Mouse (Mus musculus) left cerebral cortex, postnatal 25 days (tissue): ENCODE results near the gene Aifm1. TPM values are rescaled to one million over a fixed set of nuclear protein-coding genes. Genes with fewer than 3 reads are reported as not detected.

Source experiments
- DNase-seq, 2 experiments: peaks; one replicate each; pipeline ENCODE4 v3.0.0; 2022; ENCODE audit warnings: low spot score in 2 of 2, mixed read lengths in 1 of 2
- intact Hi-C: fragments of 180-260 bp; cut with DNase I; formaldehyde crosslinking; loops from one replicate; pipeline ENCODE4 v1.15.1; 2025
- total RNA-seq, 2 experiments: library from RNA; stranded (reverse); gene quantifications; 2 replicates each; pipeline ENCODE4 v1.2.3; 2021

The Aifm1 gene
- total RNA-seq: 10 to 100 TPM; 26.1 to 27.2 TPM

- intact Hi-C loops: no loop called here
- DNase-seq: peak; percentile 83 to 95
Measured at GRCm38 (mm10) chrX:48513166-48513807, at the start of gene Aifm1. TSS of gene Aifm1 (minus strand) at chrX:48513563.

DNA sequence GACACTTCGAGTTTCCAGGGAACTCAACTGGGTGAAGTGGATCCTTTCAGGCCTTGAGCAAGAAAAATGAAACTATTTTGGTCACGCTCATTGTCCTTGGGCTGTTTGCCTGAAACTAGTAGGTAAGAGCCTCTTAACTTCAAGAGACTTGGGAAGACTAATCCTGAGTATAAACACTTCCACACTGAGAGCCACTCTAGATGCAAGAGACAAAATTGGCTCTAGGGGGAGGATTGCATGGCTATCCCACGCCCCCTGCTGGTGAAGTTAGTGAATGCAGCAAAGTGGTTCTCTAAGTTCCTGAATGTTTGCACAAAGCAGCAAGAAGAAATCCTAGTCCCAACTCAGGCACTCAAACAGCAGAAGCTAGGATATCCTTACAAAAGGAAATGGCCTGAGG is 18.8 kb upstream of the Aifm1 start:
- intact Hi-C loops: loop anchor here (5.0 kb wide), 1 partner anchor 110 kb away; no protein-coding TSS in a partner anchor

DNA sequence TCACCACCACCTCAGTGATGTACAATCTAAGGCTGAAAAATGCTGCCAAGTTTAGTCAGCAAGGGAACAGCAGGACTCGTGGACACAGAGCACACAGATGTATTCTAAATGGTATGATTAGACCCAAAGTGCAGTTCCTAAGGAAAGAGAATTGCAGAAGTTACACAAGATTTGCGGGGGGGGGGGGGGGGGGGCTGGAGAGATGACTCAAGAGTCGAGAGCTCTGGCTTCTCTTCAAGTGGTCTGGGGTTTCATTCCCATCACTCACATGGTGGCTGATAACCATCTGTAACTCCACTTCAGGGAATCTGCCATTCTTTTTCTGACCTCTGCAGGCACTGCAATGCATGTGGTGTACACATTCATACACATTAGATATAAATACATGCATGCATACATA is 13.1 kb upstream of the Aifm1 start:
- DNase-seq: no peak
- intact Hi-C loops: no loop called here

More for the DNA sequence above, 18.8 kb upstream of the Aifm1 start:
- DNase-seq: peak; percentile 74 to 89

DNA sequence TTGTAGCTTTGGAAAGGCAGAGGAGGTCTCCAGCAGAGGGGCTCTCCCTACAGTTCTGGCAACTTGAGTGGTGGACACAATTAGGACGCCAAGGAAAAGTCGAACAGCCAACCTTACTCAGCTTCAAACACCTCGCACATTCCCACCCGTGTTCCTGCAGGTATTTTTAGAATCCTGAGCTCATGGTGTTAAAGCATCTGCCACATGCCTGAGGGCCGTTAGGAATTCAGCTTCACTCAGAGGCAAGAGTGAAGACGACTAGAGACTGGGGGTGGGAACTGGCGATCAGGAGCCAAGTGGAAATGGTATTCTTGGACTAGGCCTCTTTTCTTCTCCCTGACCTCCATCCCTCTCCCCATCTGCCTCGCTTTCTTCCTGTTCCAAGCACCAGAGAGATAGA is 12.5 kb upstream of the Aifm1 start:
- DNase-seq: peak; percentile 45 to 87
- intact Hi-C loops: no loop called here

DNA sequence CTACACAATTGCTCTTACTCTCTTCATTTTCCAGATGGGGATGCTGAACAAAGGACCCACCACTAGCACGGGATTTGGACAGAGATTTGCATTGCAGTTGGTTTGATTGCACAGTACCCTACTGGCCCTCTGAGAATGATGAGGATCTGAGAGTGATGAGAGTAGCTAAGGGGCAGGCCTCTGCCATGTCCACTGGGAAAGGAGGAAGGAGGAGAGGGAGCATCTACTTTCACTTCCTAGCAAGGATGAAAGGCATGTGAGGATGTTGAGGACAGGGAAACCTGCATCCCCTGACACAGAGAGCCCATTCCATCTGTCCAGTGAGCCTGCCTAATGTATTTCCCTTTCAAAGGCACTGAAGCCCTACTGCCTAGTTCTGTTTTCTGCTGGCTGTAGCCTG is 12.0 kb upstream of the Aifm1 start:
- DNase-seq: no peak
- intact Hi-C loops: no loop called here

DNA sequence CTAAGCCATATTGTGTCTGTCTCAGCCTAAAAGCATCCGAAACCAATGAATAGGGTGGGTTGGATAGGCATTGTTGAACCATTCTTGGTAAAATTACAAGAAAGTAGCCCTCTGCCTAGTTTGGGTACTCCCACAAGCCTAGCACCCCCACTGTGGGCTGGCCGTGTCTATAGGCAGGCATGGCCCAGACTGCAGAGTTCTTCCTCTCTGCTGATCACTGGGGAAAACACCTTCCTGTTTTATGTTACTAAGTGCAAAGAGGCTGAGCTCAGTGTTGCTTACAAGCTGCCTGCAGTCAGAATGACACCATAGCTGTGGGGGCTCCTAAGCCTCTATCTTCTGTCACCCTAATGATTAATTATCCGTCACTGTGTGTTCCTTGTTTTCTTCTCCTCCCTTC is 10.1 kb upstream of the Aifm1 start:
- intact Hi-C loops: no loop called here
- no peak for DNase-seq

DNA sequence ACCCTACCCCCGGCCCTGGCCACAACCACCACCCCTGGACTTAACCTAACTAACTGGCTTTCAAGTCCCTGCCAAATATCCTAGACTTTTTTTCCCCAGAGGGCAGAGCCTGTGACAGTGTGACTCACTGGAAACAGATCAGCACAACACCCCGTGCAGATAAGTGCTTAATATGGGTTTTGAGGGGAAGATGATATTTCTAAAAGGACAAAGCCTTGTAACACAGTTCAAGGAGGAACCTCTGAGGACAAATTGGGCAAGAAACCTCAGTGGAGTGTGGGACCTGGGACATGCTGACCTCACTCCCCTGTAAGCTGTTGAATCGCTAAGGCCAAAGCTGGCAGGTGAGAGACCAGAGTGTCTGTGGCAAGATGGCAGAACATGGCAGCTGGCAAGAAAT is 8.3 kb upstream of the Aifm1 start:
- intact Hi-C loops: no loop called here
- no peak for DNase-seq

DNA sequence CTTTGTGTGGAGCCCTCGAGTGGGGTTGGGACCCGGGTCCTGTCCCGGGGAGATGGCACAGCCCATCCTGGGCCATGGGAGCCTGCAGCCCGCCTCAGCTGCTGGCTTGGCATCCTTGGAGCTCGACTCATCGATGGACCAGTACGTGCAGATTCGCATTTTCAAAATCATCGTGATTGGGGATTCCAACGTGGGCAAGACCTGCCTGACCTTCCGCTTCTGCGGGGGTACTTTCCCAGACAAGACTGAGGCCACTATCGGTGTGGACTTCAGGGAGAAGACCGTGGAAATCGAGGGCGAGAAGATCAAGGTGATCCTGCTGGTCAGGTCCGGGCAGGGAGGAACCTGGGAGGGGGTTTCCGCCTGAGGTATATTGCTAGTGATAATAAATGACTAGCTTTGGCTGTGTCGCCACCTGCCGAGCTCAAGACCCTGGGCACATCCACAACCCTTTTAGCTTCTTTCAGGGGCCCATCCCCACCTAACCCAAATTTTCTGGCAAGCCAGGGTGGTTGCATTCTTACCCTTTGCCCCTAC is 6.3 kb upstream of the Aifm1 start:
- DNase-seq: peak in 1 of 2 experiments; percentile 16
- intact Hi-C loops: no loop called here

DNA sequence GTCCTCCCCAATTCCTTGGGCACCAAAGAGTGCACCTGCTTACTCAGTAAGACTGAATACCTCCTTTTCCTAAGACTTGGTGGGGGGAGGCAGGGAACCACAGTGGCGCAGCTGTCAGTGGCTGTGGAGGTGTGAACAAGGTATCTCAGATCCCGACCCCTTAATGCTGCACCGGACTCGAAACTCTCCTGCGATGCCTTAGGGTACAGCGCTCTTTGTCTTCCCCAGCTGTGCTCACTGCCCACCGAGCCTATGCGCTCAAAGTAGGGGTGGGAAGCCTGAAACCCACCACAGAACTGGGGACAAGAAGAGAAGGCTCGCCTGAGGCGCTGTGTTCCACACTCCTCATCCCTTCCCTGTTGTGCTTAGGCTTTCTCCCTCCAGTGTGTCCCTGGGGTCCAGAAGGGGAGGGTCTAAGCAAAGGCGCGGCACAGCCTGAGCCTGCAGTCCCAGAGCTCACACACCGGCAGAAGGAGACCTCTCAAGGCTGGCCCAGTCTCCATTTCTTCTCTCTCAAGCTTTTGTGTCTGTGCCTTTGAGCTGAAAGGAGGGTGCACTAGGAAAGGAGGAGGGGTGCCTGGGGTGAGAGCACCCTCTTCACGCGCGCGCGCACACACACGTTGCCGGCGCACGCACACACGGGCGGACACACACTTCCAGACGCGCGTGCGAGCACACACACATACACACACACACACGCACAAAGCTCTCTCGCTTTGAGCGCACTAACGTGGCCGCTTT is 5.6 kb upstream of the Aifm1 start, which contains the start of gene Rab33a:
Rab33a (plus strand) TSS at position 478 of the 741 bp plus-strand sequence.
- intact Hi-C loops: no loop called here
- peak; percentile 38 to 54 for DNase-seq

DNA sequence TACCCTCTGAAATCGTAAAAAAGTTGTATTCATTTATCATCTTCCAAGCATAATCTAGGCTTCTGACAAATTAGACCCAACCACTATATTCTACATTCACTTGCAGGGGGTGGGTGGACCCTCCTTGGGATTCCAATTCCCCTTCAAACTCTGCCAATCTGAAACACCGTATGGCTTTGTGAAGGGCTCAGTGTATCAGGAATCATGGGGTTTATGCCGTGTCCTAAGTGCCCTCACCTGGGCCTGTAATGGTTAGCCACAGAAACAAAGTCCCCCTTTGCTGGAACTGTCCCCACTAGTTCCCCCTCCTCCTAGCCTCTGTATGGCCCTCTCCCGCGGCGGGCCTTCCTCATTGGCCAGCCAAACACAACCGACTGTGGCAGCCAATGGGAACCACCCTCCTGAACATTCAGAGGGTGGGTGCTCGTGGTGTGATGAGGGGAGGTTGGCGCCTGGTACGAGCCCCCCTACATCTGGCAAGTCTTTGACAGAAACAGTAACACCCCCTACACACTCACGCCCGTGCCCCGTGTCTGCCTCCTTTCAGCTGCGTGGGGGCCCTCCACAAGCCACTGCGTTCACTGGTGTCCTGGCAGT is 4.9 kb upstream of the Aifm1 start:
- intact Hi-C loops: no loop called here
- peak; percentile 28 to 61 for DNase-seq

GRCm38 (mm10) chrX:48513824-48514223 is 461 bp upstream of the Aifm1 start:
- intact Hi-C loops: no loop called here
- no peak for DNase-seq

- DNase-seq: no peak
- intact Hi-C loops: no loop called here
Measured at GRCm38 (mm10) chrX:48493763-48494162, 19.6 kb downstream of the Aifm1 start.

DNA sequence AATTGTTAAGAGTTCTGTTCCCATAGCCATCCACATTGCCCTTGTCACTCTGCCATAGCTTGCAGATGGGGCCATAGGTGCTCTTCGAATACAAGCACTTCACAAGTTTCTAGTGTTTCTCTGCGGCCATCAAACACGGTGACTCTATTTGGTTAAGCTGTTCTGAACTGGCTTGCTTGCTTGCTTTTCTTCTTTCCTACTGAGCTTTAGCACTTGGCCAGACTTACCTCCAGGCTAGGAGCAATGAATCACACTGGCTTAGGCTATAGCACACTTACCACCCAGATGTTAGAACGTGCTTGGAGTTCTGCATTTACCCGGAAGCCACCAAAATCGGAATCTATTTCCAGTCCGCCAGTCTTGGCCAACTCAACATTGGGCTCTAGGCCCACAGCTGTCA is 31.7 kb downstream of the Aifm1 start:
- intact Hi-C loops: no loop called here
- no peak for DNase-seq

DNA sequence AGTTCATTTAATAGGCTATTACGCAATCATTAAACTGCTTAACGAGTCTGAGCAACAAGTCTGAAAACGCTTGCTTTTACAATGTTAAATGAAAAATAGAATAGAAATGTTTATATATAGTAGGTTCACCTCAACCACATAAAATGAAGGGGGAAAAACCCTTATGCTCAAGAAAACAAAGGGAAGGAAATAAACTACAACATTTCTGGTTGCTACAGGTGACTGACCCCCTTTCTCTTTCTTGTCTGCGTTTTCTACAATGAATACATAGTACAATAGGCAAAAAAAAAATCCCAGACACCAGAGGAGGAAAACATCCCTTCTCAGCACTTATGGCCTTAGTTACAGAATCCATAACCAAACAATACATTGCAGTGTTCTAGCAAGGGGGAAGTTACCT is 32.3 kb downstream of the Aifm1 start:
- intact Hi-C loops: no loop called here
- no peak for DNase-seq

GRCm38 (mm10) chrX:48467355-48467946 is 45.9 kb downstream of the Aifm1 start:
- intact Hi-C loops: no loop called here
- DNase-seq: no peak

GRCm38 (mm10) chrX:48466174-48466573 is 47.2 kb downstream of the Aifm1 start:
- intact Hi-C loops: no loop called here
- no peak for DNase-seq

GRCm38 (mm10) chrX:48464436-48464835 is 48.9 kb downstream of the Aifm1 start:
- intact Hi-C loops: loop anchor here (5.0 kb wide), 2 partner anchors 42 to 482 kb away; no protein-coding TSS in a partner anchor
- no peak for DNase-seq

DNA sequence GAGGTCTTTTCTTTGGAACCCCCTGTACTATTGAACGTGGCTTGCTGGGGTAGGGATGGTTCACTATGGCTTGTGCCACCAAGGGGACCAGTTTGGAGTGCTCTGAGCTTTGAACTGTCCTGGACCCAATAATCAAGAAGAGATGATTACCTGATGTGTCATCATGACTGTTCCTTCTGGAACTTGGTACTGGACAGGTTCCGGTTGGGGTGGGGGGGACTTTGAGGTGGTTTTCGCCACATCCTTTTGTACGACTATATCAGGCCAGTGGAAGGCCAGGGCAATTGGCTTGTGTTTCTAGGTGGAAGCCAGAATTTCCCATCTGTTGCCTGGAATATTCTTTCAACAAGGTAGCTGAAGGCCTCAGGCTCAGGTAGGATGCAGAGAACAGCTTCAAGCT is 49.7 kb downstream of the Aifm1 start:
- DNase-seq: no peak
- intact Hi-C loops: loop anchor here (5.0 kb wide), 2 partner anchors 41 to 481 kb away; no protein-coding TSS in a partner anchor

GRCm38 (mm10) chrX:48462754-48463507 is 50.4 kb downstream of the Aifm1 start, which contains the start of gene Elf4:
TSS of gene Elf4 (minus strand) at chrX:48463132.
- intact Hi-C loops: loop anchor here (5.0 kb wide), 2 partner anchors 41 to 481 kb away; no protein-coding TSS in a partner anchor
- DNase-seq: peak; percentile 30 to 32
